Mouse (Mus musculus) lung, embryonic 16.5 days (tissue): ENCODE measurements around the gene Adgrg3. TPM values are rescaled to one million over a fixed set of nuclear protein-coding genes. Genes with fewer than 3 reads are reported as not detected.

ENCODE experiments used
- ATAC-seq: fragments of 200-750 bp; cut with Nextera tagmentation; 2 replicates; pipeline ENCODE4 v1.8.0; 2017; ENCODE audit warnings: low read depth, mild to moderate bottlenecking, moderate library complexity
- H3K27ac ChIP-seq: fragments of 300-500 bp; sonication (generic); 2 replicates; pipeline ENCODE4 v1.5.1; 2014; ENCODE audit warnings: mild to moderate bottlenecking, control low read depth, low read length
- H3K27me3 ChIP-seq: fragments of 300-500 bp; sonication (generic); 2 replicates; pipeline ENCODE4 v1.6.1; 2014; ENCODE audit warnings: low read depth, low read length, mixed read lengths; ENCODE audit not compliant: control insufficient read depth, insufficient read depth
- H3K36me3 ChIP-seq: fragments of 300-500 bp; sonication (generic); 2 replicates; pipeline ENCODE4 v1.6.1; 2014; ENCODE audit warnings: low read length; ENCODE audit not compliant: control insufficient read depth, insufficient read depth
- H3K4me1 ChIP-seq: fragments of 300-500 bp; sonication (generic); replicated peaks from 2 replicates; pipeline ENCODE4 v1.6.1; 2014; ENCODE audit warnings: low read length, mixed read lengths; ENCODE audit not compliant: control insufficient read depth, insufficient read depth
- H3K4me2 ChIP-seq: fragments of 300-500 bp; sonication (generic); 2 replicates; pipeline ENCODE4 v1.6.1; 2014; ENCODE audit warnings: low read depth, low read length, control low read depth
- H3K4me3 ChIP-seq: fragments of 300-500 bp; sonication (generic); 2 replicates; pipeline ENCODE4 v1.5.1; 2014; ENCODE audit warnings: mild to moderate bottlenecking, low read length, control low read depth
- H3K9ac ChIP-seq: fragments of 300-500 bp; sonication (generic); 2 replicates; pipeline ENCODE4 v1.6.1; 2014; ENCODE audit warnings: low read length, control low read depth
- H3K9me3 ChIP-seq: fragments of 300-500 bp; sonication (generic); 2 replicates; pipeline ENCODE4 v1.6.1; 2016; ENCODE audit warnings: low read length; ENCODE audit not compliant: control insufficient read depth
- WGBS: fragments of 180-500 bp; shearing (Covaris S2); extraction: QIAGEN DNeasy Blood & Tissue Kit; methylation state at CpG from one replicate; pipeline ENCODE4 v1.1.7; 2014; 5-methylcytosine and 5-hydroxymethylcytosine counted together
- polyA plus RNA-seq: library from polyadenylated mRNA; unstranded; fragments of >200 nt; fragmentation: Nextera tagmentation; extraction: Ambion mirVana; gene quantifications from 2 replicates; pipeline ENCODE4 v1.2.1, GENCODE M21; 2015

Adgrg3 gene
- polyA plus RNA-seq, 1 experiment from 2014 or later: 4.7 TPM

DNA sequence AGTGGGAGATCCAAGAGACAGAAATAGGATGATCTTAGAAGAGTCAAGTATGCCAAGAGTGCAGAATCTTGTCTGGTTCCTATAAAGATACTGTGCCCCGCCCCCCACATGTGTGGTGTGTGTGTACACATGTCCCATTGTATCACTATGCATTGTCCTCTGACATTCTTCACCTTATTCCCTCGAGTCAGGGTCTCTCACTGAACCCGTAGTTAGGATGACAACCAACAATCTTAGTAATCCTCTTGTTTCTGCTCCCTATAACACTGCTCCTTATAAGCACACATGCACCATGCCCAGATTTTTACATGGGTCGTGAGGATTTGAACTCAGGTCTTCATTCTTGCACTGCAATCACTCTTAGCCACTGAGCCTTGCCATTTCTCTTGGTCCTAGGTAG lies 61.8 kb downstream of the Adgrg3 start:
- Histone ChIP-seq H3K9me3 (no peaks in the 10 kb centered on the region), H3K27me3 (no peaks in the 10 kb centered on the region), H3K36me3 (no peaks in the 10 kb centered on the region), H3K4me3 (no peak overlapping the region), H3K4me1 (peaks cover 10% of the 10 kb centered on the region), H3K9ac (no peak overlapping the region), H3K27ac (no peak overlapping the region), H3K4me2 (no peak overlapping the region)
- ATAC-seq: no peak
- 76% methylated on average over 4 of the region's 4 CpGs for whole genome bisulfite sequencing

GRCm38 (mm10) chr8:95080381-95081341 lies 63.2 kb downstream of the Adgrg3 start, which contains the start of gene Katnb1:
Katnb1 (plus strand) TSS chr8:95081186.
- peak within 1 kb of the TSS; percentile 60 for H3K27ac ChIP-seq
- H3K9me3 ChIP-seq: no peaks in the 10 kb centered on the region
- H3K4me1 ChIP-seq: peaks cover 10% of the 10 kb centered on the region
- H3K4me2 ChIP-seq: peak within 1 kb of the TSS; percentile 91
- peak within 1 kb of the TSS; percentile 79 for H3K9ac ChIP-seq
- ATAC-seq: peak; percentile 98
- WGBS: under 1% methylated on average over 47 of the region's 47 CpGs
- no peaks in the 10 kb centered on the region for H3K36me3 ChIP-seq
- H3K4me3 ChIP-seq: peak within 1 kb of the TSS; percentile 86
- no peaks in the 10 kb centered on the region for H3K27me3 ChIP-seq

GRCm38 (mm10) chr8:95081650-95082049 lies 64.2 kb downstream of the Adgrg3 start:
- Histone ChIP-seq H3K4me1 (peaks cover 10% of the 10 kb centered on the region), H3K9me3 (no peaks in the 10 kb centered on the region), H3K27ac (no peak overlapping the region; the same call in 1 of the 2 replicates), H3K36me3 (peaks cover 2% of the 10 kb centered on the region; the same call in 1 of the 2 replicates), H3K4me2 (peak overlapping the region; percentile 91), H3K27me3 (no peaks in the 10 kb centered on the region), H3K4me3 (peak overlapping the region; percentile 86), H3K9ac (peak overlapping the region; percentile 79)
- WGBS: 6% methylated on average over 11 of the region's 11 CpGs
- ATAC-seq: no peak

DNA sequence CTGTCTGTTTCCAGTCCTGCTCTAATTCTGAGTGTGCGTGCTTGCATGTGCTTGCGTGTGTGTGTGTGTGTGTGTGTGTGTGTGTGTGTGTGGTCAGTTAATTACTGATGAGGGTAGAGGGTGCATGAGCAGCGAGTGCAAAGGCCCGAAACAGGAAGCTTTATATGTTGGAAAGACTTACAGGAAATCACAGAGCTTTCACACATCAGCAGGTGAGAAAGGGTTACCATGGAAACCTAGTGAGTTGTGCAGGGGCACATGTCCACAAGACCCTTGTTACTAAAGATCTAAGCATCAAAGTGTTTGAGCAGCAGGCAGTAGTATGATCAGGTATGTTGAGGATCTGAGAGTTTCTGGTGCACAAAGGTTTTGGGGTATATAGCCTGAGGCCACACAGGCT lies 66.8 kb downstream of the Adgrg3 start:
- no peaks in the 10 kb centered on the region for H3K27me3 ChIP-seq
- no peak overlapping the region for H3K9ac ChIP-seq
- no peak overlapping the region for H3K27ac ChIP-seq
- peaks cover 10% of the 10 kb centered on the region for H3K4me1 ChIP-seq
- H3K9me3 ChIP-seq: no peaks in the 10 kb centered on the region
- no peak overlapping the region for H3K4me2 ChIP-seq
- H3K36me3 ChIP-seq: peaks cover 11% of the 10 kb centered on the region; the same call in 1 of the 2 replicates
- no peak overlapping the region for H3K4me3 ChIP-seq
- WGBS: 76% methylated on average over 4 of the region's 4 CpGs
- no peak for ATAC-seq

GRCm38 (mm10) chr8:95084744-95085431 lies 67.4 kb downstream of the Adgrg3 start:
- H3K9ac ChIP-seq: 0 out of 2 replicates have a peak overlapping the region, but pooled peaks have one; percentile 14
- H3K27me3 ChIP-seq: no peaks in the 10 kb centered on the region
- H3K9me3 ChIP-seq: no peaks in the 10 kb centered on the region
- no peak overlapping the region for H3K4me2 ChIP-seq
- H3K4me3 ChIP-seq: no peak overlapping the region
- H3K36me3 ChIP-seq: peaks cover 12% of the 10 kb centered on the region
- peaks cover 10% of the 10 kb centered on the region for H3K4me1 ChIP-seq
- ATAC-seq: no peak
- H3K27ac ChIP-seq: no peak overlapping the region
- WGBS: 73% methylated on average over 10 of the region's 10 CpGs

DNA sequence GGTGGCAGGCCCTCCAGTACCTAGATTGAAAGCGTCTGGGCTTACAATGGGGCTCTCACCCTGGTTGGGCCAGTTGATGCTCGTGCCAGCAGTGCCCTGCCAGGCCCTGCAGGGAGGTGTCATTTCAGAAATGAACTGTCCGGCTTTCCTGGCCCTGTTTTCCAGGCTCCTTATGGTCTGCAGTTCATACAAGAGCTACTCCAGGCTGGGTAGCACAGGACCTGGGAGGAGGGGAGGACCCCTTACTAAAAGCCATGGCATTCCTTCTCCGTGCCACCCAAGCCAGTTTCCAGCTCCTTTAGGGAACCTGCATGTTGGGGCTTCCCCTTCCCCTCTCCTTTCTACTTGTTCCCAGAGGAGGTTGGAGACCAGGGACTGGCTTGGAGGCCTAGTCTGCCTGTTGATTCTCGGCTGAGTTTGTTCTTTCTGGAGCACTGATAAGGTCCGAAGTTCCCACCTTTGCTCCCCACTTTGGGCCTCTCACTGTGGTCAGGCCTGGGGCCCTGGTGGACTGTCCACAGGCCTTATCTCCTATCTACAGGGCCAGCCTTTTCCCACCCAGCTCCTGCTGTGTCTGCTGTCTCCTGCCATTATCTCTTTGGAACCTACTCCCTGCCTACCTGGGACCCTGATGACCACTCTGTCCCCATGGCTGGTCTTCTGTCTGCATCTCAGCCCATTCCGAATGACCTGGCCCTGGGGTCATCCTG lies 68.1 kb downstream of the Adgrg3 start:
- ATAC-seq: no peak
- Histone ChIP-seq H3K9me3 (no peaks in the 10 kb centered on the region), H3K36me3 (peaks cover 17% of the 10 kb centered on the region), H3K4me1 (peaks cover 8% of the 10 kb centered on the region), H3K27ac (no peak overlapping the region), H3K4me3 (no peak overlapping the region), H3K4me2 (no peak overlapping the region), H3K27me3 (no peaks in the 10 kb centered on the region), H3K9ac (no peak overlapping the region)
- WGBS: 75% methylated on average over 7 of the region's 7 CpGs

- H3K36me3 ChIP-seq: peaks cover 19% of the 10 kb centered on the region
- no peak overlapping the region for H3K4me3 ChIP-seq
- WGBS: 77% methylated on average over 4 of the region's 4 CpGs
- no peaks in the 10 kb centered on the region for H3K27me3 ChIP-seq
- H3K27ac ChIP-seq: no peak overlapping the region
- no peaks in the 10 kb centered on the region for H3K4me1 ChIP-seq
- H3K9ac ChIP-seq: no peak overlapping the region
- no peak overlapping the region for H3K4me2 ChIP-seq
- no peak for ATAC-seq
- H3K9me3 ChIP-seq: no peaks in the 10 kb centered on the region
These were observed 76.1 kb downstream of the Adgrg3 start for GRCm38 (mm10) chr8:95093574-95093973.
